Mouse (Mus musculus): ENCODE results near the gene Clec1a. TPM values are rescaled to one million over a fixed set of nuclear protein-coding genes. Genes with fewer than 3 reads are reported as not detected.
A peak's percentile ranks its signal among the peaks of the same experiment; 100 is the strongest.

Clec1a gene
- polyA plus RNA-seq, 1 experiment from 2014 or later: 111 TPM

- 70% methylated on average over 5 of the region's 5 CpGs for WGBS
- TF ChIP-seq EP300 (IDR thresholded peaks at IDR 0.05) (peak; percentile 33; the same call in 1 of the 2 replicates), CTCF (IDR thresholded peaks at IDR 0.05) (no peak)
- Histone ChIP-seq H3K27me3 (replicated peaks; ENCODE audit: insufficient read depth, low read length) (no peaks in the 10 kb centered on the region), H3K4me3 (ENCODE audit: low read depth, low read length) (no peak overlapping the region), H3K4me1 (ENCODE audit: insufficient read depth, low read depth, low read length) (no peaks in the 10 kb centered on the region), H3K9ac (replicated peaks; ENCODE audit: low read depth) (no peak overlapping the region), H3K9me3 (ENCODE audit: low read length) (no peaks in the 10 kb centered on the region), H3K4me2 (replicated peaks; ENCODE audit: low read depth, low read length) (no peak overlapping the region), H3K36me3 (ENCODE audit: insufficient read depth, low read length) (no peaks in the 10 kb centered on the region), H3K27ac (ENCODE audit: low read length) (no peak overlapping the region)
- peak; percentile 64 for DNase-seq (ENCODE audit: low spot score)
- peak; percentile 40 for ATAC-seq
Observed at GRCm38 (mm10) chr6:129434239-129434638, 17.6 kb downstream of the Clec1a start.

- Histone ChIP-seq H3K9ac (replicated peaks; ENCODE audit: low read depth) (no peak overlapping the region), H3K9me3 (ENCODE audit: low read length) (no peaks in the 10 kb centered on the region), H3K4me3 (ENCODE audit: low read depth, low read length) (no peak overlapping the region), H3K4me1 (ENCODE audit: insufficient read depth, low read depth, low read length) (no peaks in the 10 kb centered on the region; the same call in 1 of the 2 replicates), H3K4me2 (replicated peaks; ENCODE audit: low read depth, low read length) (no peak overlapping the region), H3K27ac (ENCODE audit: low read length) (no peak overlapping the region), H3K27me3 (replicated peaks; ENCODE audit: insufficient read depth, low read length) (no peaks in the 10 kb centered on the region), H3K36me3 (ENCODE audit: insufficient read depth, low read length) (no peaks in the 10 kb centered on the region)
- no peak for TF ChIP-seq EP300 (IDR thresholded peaks at IDR 0.05)
- no peak for TF ChIP-seq CTCF (IDR thresholded peaks at IDR 0.05)
- no peak for ATAC-seq
- 63% methylated on average over 4 of the region's 4 CpGs for WGBS
- DNase-seq (ENCODE audit: low spot score): no peak
Observed at GRCm38 (mm10) chr6:129427281-129427680, 24.5 kb downstream of the Clec1a start.

- H3K4me3 ChIP-seq (ENCODE audit: low read depth, low read length): no peak overlapping the region
- H3K4me2 ChIP-seq (replicated peaks; ENCODE audit: low read depth, low read length): no peak overlapping the region
- ATAC-seq (peak; percentile 83), DNase-seq (ENCODE audit: low spot score) (peak; percentile 71)
- 20% methylated on average over 5 of the region's 5 CpGs for WGBS
- TF ChIP-seq CTCF (IDR thresholded peaks at IDR 0.05) (no peak), EP300 (IDR thresholded peaks at IDR 0.05) (peak; percentile 99)
- H3K36me3 ChIP-seq (ENCODE audit: insufficient read depth, low read length): no peaks in the 10 kb centered on the region
- H3K27me3 ChIP-seq (replicated peaks; ENCODE audit: insufficient read depth, low read length): no peaks in the 10 kb centered on the region
- no peak overlapping the region for H3K9ac ChIP-seq (replicated peaks; ENCODE audit: low read depth)
- no peaks in the 10 kb centered on the region; the same call in 1 of the 2 replicates for H3K4me1 ChIP-seq (ENCODE audit: insufficient read depth, low read depth, low read length)
- no peaks in the 10 kb centered on the region for H3K9me3 ChIP-seq (ENCODE audit: low read length)
- H3K27ac ChIP-seq (ENCODE audit: low read length): peak overlapping the region; percentile 75; the same call in 1 of the 2 replicates
Observed at GRCm38 (mm10) chr6:129425812-129426211, 26.0 kb downstream of the Clec1a start.

- TF ChIP-seq CTCF (IDR thresholded peaks at IDR 0.05) (peak; percentile 35), EP300 (IDR thresholded peaks at IDR 0.05) (peak; percentile 96)
- Histone ChIP-seq H3K36me3 (ENCODE audit: insufficient read depth, low read length) (no peaks in the 10 kb centered on the region), H3K4me3 (ENCODE audit: low read depth, low read length) (no peak overlapping the region), H3K27me3 (replicated peaks; ENCODE audit: insufficient read depth, low read length) (no peaks in the 10 kb centered on the region), H3K4me2 (replicated peaks; ENCODE audit: low read depth, low read length) (no peak overlapping the region), H3K9me3 (ENCODE audit: low read length) (no peaks in the 10 kb centered on the region), H3K9ac (replicated peaks; ENCODE audit: low read depth) (no peak overlapping the region), H3K27ac (ENCODE audit: low read length) (peak overlapping the region; percentile 57; the same call in 1 of the 2 replicates), H3K4me1 (ENCODE audit: insufficient read depth, low read depth, low read length) (no peaks in the 10 kb centered on the region; the same call in 1 of the 2 replicates)
- 24% methylated on average over 5 of the region's 5 CpGs for WGBS
- DNase-seq (ENCODE audit: low spot score): peak; percentile 57
- ATAC-seq: peak; percentile 87
Observed at GRCm38 (mm10) chr6:129425217-129425616, 26.6 kb downstream of the Clec1a start.

- no peak overlapping the region for H3K9ac ChIP-seq (replicated peaks; ENCODE audit: low read depth)
- no peaks in the 10 kb centered on the region for H3K27me3 ChIP-seq (replicated peaks; ENCODE audit: insufficient read depth, low read length)
- H3K27ac ChIP-seq (ENCODE audit: low read length): peak overlapping the region; percentile 3; the same call in 1 of the 2 replicates
- DNase-seq (ENCODE audit: low spot score) (peak; percentile 75), ATAC-seq (peak; percentile 49)
- no peak overlapping the region for H3K4me3 ChIP-seq (ENCODE audit: low read depth, low read length)
- no peak for TF ChIP-seq EP300 (IDR thresholded peaks at IDR 0.05)
- peak; percentile 96 for TF ChIP-seq CTCF (IDR thresholded peaks at IDR 0.05)
- H3K4me1 ChIP-seq (ENCODE audit: insufficient read depth, low read depth, low read length): no peaks in the 10 kb centered on the region; the same call in 1 of the 2 replicates
- H3K4me2 ChIP-seq (replicated peaks; ENCODE audit: low read depth, low read length): no peak overlapping the region
- WGBS: 15% methylated on average over 1 of the region's 1 CpGs
- H3K9me3 ChIP-seq (ENCODE audit: low read length): no peaks in the 10 kb centered on the region
- no peaks in the 10 kb centered on the region for H3K36me3 ChIP-seq (ENCODE audit: insufficient read depth, low read length)
Observed at GRCm38 (mm10) chr6:129423734-129424072, 28.1 kb downstream of the Clec1a start.

GRCm38 (mm10) chr6:129423040-129423733 lies 28.6 kb downstream of the Clec1a start:
- ATAC-seq (no peak), DNase-seq (ENCODE audit: low spot score) (no peak)
- Histone ChIP-seq H3K36me3 (ENCODE audit: insufficient read depth, low read length) (no peaks in the 10 kb centered on the region), H3K27me3 (replicated peaks; ENCODE audit: insufficient read depth, low read length) (no peaks in the 10 kb centered on the region), H3K4me1 (ENCODE audit: insufficient read depth, low read depth, low read length) (no peaks in the 10 kb centered on the region; the same call in 1 of the 2 replicates), H3K9me3 (ENCODE audit: low read length) (no peaks in the 10 kb centered on the region), H3K9ac (replicated peaks; ENCODE audit: low read depth) (no peak overlapping the region), H3K27ac (ENCODE audit: low read length) (no peak overlapping the region), H3K4me2 (replicated peaks; ENCODE audit: low read depth, low read length) (no peak overlapping the region), H3K4me3 (ENCODE audit: low read depth, low read length) (no peak overlapping the region)
- TF ChIP-seq EP300 (IDR thresholded peaks at IDR 0.05) (no peak), CTCF (IDR thresholded peaks at IDR 0.05) (no peak)
- 50% methylated on average over 4 of the region's 4 CpGs for WGBS
